Mouse (Mus musculus) olfactory bulb, adult 2 months (tissue): Measurements from ENCODE around the gene Rnft2.

Source experiments
- CTCF ChIP-seq: fragments of 200-500 bp; IDR thresholded peaks from 2 replicates; pipeline ENCODE4 v1.5.1; 2012; ENCODE audit warnings: low read depth, mild to moderate bottlenecking, low read length, moderate library complexity; ENCODE audit not compliant: insufficient read depth
- POLR2A ChIP-seq: fragments of 200-500 bp; IDR thresholded peaks from 2 replicates; pipeline ENCODE4 v1.6.1; 2012; ENCODE audit warnings: mild to moderate bottlenecking, low read depth, low read length, moderate library complexity; ENCODE audit not compliant: insufficient read depth

DNA sequence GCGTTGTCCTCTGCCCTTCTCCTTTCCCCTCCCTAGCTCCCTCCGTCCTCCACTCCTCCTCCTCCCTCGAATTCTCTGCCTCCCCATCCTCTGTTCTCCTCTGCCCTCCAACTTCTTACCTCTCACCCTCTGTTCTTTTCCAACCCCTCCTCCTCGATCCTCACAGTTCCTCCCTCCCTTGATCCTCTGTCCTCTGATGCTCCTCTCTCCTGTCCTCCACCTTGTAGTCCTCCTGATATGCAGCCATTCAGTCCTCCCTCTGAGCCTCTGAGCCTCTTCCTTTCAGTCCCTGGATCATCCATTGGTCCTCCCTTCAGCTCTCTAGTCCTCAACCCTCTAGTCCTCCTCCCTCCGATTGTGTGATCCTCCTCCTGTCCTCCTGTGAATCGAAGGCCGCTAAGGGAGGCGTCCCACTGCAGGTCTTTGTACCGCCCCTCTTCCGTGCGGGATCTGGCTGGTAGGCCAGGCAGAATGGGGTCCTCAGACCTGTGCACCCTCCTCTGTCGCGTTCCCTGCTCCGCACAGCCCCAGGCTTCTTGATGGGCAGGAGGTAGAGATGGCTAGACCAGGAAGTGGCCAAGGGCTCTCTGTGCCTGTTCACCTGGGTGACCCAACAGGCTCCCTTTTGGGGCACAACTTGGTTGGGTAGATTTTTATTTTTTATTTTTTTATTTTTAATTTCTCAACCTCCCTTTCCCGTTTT lies 841 bp upstream of the Rnft2 start:
- TF ChIP-seq CTCF = no peak
- no peak for TF ChIP-seq POLR2A
